Mouse (Mus musculus) heart, postnatal 10 days (tissue): ENCODE measurements around the gene Fxyd2. TPM values are rescaled to one million over a fixed set of nuclear protein-coding genes. Genes with fewer than 3 reads are reported as not detected.

Source experiments
- DNase-seq, 2 experiments: peaks; one replicate each; pipeline ENCODE4 v3.0.0; 2021
- intact Hi-C: fragments of 180-260 bp; cut with DNase I; formaldehyde crosslinking; loops from one replicate; pipeline ENCODE4 v1.15.1; 2025
- total RNA-seq, 2 experiments: library from RNA; stranded (reverse); gene quantifications; 2 replicates each; pipeline ENCODE4 v1.2.3; 2021

Gene Fxyd2
- under 1 TPM; 0.60 to 0.92 TPM for total RNA-seq

GRCm38 (mm10) chr9:45399434-45399833, at the start of gene Fxyd2:
Gene Fxyd2 (plus strand): TSS chr9:45399669.
- intact Hi-C loops: no loop called here
- DNase-seq: no peak

DNA sequence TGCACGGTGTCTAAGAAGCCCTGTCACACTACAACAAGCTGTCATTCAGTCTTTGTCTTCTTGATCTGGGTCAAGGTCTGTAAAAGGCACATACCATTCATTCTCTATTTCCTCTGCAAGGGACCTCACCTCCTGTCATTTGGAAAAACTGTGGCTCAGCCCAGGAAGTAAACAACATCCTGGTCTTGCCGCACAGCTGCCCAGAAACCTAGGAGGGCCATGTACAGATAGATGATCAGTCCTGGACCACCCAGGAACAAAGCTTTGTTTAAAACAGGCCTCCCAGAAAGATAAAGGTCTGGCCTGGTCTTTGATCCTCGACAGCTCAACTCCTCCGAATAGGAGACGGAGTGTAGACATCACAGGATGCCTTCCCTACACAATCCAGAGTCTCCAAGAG, 49.6 kb upstream of the Fxyd2 start:
- no peak for DNase-seq
- intact Hi-C loops: no loop called here

DNA sequence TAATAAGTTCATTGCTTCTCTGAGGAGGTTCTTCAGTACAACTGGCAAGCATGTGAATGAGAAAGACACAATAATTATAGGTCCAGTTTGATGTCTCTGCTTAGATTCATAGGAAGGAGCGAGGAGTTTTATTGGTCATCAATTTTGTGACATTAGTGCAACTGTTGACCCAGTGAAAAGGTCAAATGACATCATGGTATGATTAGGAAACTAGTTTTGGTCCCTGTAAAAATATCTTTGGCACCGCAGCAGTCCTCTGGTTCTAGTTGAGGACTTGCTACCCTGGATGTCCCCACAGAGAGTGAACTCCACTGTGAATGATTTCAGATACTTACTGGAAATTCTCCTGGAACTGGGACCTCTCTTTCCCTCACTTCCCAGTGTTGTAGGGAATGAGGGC, 44.3 kb upstream of the Fxyd2 start:
- intact Hi-C loops: no loop called here
- DNase-seq: no peak

DNA sequence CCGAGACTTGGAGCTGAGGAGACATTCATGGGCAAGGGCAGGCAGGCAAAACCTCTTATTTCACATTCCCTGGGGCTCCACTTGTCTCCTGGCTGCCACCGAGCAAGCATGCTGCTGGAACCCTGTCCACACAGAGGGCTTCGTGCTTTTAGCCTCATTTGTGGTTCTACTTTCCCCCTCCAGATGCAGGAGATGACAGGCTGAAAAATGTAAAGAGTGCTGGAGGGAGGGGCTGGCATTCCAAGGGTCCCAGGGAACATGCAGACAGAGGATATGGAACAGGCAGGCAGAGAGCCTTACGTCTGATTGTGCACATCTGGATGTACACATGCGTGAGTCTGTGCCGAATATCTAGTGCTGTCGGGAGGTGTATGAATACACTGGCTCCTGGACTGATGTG, 41.1 kb upstream of the Fxyd2 start:
- intact Hi-C loops: no loop called here
- no peak for DNase-seq

GRCm38 (mm10) chr9:45362051-45362461, 37.4 kb upstream of the Fxyd2 start:
- peak; percentile 54 to 64 for DNase-seq
- intact Hi-C loops: no loop called here

- intact Hi-C loops: no loop called here
- no peak for DNase-seq
Measured at GRCm38 (mm10) chr9:45363639-45364214, 35.7 kb upstream of the Fxyd2 start.

- no peak for DNase-seq
- intact Hi-C loops: no loop called here
Measured at GRCm38 (mm10) chr9:45367716-45368115, 31.8 kb upstream of the Fxyd2 start.

DNA sequence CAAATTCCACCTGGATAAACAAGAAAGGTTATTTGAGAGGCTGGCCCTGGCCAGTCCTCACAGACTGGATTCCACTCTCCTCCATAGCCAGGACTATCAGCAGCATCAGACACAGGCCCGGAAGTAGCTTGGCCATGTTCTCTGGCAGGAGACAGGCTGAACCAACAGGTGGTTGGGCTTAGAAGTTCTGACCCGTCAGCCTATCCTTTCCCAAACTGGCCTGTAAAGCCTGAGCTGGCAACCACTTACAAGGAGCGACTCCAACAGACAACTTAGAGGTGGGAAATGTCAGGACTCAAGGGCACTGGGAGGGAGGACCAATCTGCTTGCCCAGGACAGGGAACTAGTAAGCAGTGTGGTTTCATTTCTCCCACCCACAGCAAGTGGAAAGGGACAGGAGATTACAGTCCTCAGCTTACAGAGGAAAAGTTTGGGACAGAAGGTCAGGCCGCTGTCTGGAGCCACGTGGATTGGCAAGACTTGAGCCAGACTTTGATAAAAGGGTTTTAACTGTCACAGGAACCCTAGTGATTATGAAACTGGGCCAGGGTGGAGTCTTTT, 31.0 kb upstream of the Fxyd2 start:
- intact Hi-C loops: no loop called here
- peak; percentile 37 to 45 for DNase-seq

DNA sequence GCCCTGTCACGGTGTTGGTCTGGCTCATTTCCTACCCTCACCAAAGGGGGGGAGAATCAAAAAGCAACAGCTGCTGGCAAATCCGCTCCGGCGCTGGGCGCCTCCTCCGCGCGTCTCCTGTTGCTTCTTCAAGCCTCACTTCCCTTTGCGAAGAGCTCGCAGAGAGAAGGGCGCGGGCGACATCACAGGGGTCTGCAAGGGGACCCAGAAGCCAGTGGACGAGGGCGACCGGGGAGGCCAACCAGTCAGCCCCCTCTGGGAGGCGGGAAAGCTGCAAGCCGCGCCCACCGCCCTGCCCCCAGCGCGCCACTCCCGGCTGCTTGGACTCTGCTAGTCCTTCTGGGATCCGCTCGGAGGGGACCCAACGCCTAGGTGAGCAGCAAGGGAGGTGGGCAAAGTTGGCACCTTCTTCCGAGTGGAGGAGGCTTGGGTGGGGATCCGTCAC, 29.3 kb upstream of the Fxyd2 start, which contains the start of gene Fxyd6:
TSS of gene Fxyd6 (plus strand) at position 69 of the 445 bp plus-strand sequence.
- peak; percentile 69 to 70 for DNase-seq
- intact Hi-C loops: no loop called here

DNA sequence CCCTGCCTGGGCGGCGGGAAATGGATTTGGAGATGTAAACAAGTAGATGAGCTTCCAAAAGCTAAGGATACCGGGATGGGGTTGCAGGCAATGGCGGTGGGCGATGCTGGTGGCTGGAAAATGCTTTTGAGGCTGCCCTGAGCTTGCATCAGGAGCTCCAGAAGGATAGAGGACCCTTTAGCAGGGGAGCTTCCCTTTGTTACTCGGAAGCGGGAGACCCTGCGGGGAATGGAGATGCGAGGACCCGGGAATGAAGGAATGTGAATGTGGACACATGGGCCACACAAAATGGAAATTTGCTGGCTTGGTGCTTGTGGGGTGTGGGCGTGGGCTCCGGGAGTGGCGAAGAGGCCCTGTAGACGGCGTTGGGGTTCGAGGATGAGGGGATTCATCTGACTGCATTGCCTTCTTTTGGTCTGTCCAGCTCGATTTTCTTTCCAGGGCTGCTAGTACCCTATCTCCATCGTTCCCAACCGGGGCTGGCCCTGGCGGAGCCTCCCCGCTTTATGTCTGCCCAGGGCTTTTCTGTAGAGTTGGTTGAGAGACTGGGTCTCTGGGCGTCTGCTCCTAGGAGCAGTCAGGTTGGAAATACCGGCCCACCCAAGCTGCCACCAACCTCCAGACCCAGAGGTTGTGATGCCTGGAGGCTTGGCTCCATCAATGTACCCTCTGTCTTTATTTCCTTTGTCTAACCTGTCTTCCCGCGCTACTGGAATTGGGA, 28.7 kb upstream of the Fxyd2 start:
- intact Hi-C loops: no loop called here
- DNase-seq: no peak

DNA sequence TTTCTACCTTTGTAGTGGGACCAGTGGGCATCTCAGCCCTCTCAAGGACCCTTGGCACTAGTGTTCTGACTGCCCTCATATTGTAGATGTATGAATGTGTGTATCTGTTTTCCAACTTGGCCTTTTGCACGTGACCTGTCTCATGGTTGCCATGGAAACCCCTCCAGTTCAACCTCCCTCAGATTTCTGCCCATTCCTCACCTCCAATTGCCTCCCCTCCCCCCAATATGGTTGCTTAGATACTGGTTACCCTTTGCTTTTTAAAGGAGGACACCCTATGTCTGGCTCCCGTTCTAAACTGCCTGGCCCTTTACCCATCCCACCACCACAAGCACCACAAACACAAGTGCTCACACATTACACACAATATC, 28.1 kb upstream of the Fxyd2 start:
- intact Hi-C loops: no loop called here
- DNase-seq: no peak

DNA sequence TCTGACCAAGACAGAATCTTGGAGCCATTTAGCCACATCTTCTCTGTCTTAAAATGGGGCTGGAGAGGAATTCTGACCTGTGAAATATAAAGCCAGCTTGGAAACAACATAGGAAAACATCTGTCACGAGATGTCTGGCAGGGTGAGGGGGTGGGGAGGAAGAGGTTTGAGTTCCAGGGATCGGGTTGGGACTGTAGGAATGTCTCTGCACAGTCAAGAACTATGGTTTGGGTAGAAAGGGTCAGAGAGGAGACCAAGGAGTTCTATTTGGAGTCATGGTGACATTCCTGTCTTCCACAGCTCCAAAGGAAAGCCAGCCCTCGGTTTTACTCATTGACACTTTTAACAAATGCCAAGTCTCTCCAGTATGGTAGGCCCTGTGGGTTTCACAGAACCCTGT, 25.6 kb upstream of the Fxyd2 start:
- DNase-seq: no peak
- intact Hi-C loops: no loop called here

DNA sequence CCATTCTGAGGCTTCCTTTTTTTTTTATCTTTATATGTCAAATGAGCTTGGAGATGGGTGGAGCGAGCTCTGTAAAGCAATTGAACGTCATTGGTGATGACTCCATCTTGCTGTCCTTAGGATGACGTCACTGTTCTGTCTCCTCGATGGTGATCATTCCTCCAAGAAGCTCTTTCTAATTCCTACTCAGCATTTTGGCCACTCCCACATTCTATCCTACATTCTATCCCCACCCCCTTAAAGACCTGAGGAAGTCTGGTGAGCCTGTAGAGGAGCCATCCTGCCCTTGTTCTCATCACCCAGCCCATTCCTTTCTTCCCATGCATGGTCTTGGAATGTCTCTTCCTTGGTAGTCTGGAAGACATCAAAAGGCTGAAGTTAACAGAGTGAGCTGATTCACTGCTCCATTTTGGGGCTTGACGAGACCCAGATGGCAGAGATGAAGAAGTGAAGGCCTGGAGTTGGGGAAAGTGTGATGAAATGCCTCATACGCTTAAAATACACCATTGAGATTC, 24.4 kb upstream of the Fxyd2 start:
- DNase-seq: no peak
- intact Hi-C loops: no loop called here

DNA sequence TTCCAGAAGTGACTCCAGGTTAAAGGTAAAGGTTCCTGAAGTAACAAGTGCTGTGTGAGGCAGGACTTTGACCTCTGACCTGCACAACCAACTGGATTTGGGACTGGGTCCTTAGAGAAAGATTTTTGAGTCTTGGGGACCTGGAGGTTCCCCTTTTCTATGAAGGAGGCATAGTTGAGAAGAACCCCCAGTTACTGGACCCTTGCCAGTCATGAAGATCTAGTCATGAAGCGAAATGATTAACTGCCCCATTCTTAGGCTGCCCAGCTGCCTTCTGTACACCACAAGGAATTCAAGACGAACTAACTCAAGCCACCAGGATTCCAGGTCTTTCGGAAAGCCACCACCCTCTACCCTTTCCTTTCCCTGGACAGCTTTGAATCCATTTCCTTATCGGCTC, 23.0 kb upstream of the Fxyd2 start:
- DNase-seq: no peak
- intact Hi-C loops: no loop called here

GRCm38 (mm10) chr9:45376883-45377282, 22.6 kb upstream of the Fxyd2 start:
- no peak for DNase-seq
- intact Hi-C loops: no loop called here

DNA sequence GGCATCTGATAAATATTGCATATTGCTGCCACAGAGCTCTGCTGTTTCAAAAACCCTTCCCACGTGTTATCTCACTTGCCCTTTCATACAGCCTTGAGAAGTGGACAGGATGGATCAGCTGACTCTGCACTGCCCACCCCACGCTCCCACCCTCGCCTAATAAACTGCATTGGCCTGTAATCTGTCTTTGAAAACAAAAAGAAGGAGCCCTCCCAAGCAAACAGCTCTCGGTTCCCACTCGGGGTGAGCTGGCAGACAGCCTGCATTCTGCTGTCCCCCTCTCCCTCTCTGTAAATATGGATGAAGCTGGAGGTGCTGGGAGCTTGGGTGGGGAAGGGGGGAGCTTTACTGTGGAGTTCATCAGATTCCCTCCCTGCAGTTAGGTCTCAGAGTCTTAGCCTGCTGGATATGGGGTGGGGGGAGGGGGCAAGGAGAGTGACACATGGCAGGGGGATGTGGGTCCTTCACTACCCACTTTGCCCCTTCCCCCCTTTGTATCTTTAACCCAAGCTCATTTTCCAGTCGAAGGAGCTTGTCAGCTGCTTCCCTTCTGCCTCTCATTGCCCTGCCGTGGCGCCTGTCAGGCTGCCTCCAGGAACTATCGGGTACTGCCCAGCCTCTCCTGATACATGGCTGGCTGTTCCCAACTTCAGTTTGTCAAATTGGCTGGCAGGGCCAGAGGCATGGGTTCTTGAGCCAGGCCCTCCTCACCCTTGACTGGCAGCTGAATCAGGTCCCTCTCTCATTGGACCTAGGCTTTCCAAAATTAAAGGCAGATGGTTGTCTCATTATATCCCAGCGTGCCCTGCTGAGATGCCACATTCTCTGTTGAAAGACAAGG, 18.8 kb upstream of the Fxyd2 start:
- intact Hi-C loops: no loop called here
- DNase-seq: no peak

- no peak for DNase-seq
- intact Hi-C loops: no loop called here
Measured at GRCm38 (mm10) chr9:45382336-45382735, 17.1 kb upstream of the Fxyd2 start.

GRCm38 (mm10) chr9:45382834-45383233, 16.6 kb upstream of the Fxyd2 start:
- no peak for DNase-seq
- intact Hi-C loops: no loop called here

- intact Hi-C loops: no loop called here
Measured at GRCm38 (mm10) chr9:45383883-45384282, 15.6 kb upstream of the Fxyd2 start.

DNA sequence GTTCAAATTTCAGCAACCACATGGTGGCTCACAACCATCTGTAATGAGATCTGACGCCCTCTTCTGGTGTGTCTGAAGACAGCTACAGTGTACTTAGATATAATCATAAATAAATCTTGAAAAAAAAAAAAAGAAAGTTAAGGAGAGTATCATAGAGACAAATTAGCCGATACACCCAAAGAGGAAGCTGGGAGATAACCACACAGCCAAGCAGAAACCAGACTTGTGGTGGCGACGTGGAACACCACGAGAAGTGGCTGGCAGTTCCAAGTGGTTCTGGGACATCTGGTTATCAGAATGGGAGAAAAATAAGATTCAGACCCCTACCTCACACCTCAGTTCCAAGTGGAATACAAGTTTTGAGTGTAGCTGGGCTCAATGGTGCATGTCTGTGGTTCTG, 12.8 kb upstream of the Fxyd2 start:
- intact Hi-C loops: no loop called here
- DNase-seq: no peak

More at GRCm38 (mm10) chr9:45383883-45384282, 15.6 kb upstream of the Fxyd2 start:
- no peak for DNase-seq

GRCm38 (mm10) chr9:45388385-45388994, 11.0 kb upstream of the Fxyd2 start:
- intact Hi-C loops: loop anchor here (1.0 kb wide), 3 partner anchors 43 to 167 kb away; no protein-coding TSS in a partner anchor
- DNase-seq: peak; percentile 91 to 96
